Mouse (Mus musculus) brain, adult 2 months (tissue): ENCODE results near the gene Fam129b.
"Not testable (repeated sequence)": the region's sequence is repeated elsewhere in the genome, so short reads cannot be mapped to it uniquely, and the experiment has no call there.

Experiments used
- DNase-seq: peaks from one replicate; pipeline ENCODE4 v3.0.0; 2011; ENCODE audit warnings: low read depth, low spot score

Fam129b gene

GRCm38 (mm10) chr2:32875675-32876489, at the start of gene Fam129b:
Gene Fam129b, plus strand, starts transcription at chr2:32876114.
- DNase-seq: peak; percentile 82

DNA sequence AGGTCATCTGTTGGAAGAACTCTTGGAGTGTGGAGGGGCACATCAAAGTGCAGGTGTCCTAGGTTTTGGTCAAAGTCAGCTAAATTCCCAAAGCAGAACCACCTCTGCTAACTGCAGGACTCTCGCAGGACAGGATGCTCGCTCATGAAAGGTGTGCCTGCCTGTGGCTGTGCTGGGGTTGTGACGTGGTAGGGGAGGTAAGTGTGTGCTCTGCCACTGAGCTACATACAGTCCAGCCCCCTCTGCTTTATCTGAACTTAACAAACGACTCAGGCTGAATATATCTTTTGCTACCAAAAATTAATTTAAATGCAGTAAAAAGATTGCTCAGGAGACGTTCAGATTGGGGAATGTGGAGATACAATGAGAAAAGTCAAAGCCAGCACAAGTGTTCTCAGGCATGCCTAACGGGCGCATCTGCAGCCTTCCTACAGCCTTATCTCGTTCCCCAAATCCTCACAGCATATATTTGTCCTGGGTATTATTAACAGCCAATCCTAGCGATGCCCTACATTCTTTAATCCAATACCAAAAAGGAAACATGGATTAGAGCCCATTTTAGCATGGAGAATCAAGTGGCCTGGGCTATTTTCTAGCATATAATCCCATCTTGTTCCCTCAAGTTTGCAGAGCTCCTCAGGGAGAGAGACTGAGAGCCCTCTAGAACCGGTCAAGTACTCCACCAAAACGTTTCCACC, 46.8 kb upstream of the Fam129b start:
- peak; percentile 57 for DNase-seq

- DNase-seq: peak; percentile 72
Measured at GRCm38 (mm10) chr2:32834496-32834895, 41.4 kb upstream of the Fam129b start.

- peak; percentile 71 for DNase-seq
Measured at GRCm38 (mm10) chr2:32835588-32835987, 40.3 kb upstream of the Fam129b start.

DNA sequence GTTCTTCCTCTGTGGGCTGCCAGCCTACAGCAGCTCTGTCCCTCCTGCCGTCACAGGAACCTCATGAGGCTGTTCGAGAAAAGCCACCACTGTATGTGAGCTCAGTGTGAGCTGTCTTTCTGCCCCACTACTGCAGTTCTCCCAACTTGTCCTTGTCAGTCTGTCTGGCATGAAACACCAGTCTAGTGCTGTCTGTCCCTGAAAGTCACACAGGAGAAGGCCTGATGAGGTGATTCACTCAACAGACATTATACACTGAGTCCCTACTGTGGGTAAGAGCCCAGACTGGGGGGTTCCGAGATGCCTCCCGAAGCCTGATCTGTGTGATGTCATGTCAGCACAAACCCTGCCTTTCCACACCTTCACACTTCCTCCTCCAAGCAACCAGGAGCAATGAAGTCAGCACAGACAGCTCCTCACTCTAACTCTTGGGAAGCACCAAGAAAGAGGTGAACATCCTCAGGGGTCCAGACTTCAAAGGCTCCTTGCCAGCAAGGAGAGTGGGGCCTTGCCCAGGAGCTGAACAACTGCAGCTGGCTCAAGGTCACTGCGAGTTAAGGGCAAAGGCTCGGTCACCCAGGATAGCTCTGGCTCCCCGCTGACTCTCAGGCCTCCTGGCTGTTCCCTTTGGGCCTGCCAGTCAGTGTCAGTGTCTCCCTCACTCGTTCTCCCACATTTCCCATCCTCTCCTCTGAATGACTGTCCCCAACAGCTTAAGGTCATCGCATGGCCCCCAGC, 37.6 kb upstream of the Fam129b start:
- DNase-seq: no peak

- peak; percentile 77 for DNase-seq
Measured at GRCm38 (mm10) chr2:32839261-32839660, 36.7 kb upstream of the Fam129b start.

DNA sequence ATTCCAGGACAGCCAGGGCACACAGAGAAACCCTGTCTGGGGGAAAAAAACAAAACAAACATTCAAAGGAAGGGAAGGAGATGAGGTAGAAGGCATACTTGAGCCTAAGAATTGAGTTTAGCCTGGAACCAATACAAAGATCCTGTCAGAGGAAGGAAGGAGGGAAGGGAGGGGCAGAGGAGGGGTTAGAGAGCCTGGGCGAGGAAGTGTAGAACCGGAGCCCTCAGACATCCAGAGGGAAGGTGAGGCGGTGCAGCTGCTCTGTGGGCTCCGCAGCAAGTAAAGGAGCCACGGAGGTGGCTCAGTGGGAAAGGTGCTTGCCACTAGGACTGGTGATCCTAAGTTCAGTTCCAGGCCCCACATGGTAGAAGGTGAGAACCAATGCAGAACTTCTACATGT, 34.8 kb upstream of the Fam129b start:
- DNase-seq: no peak

GRCm38 (mm10) chr2:32842558-32842957, 33.4 kb upstream of the Fam129b start:
- DNase-seq: no peak

GRCm38 (mm10) chr2:32845572-32846100, 30.3 kb upstream of the Fam129b start:
- peak; percentile 47 for DNase-seq

GRCm38 (mm10) chr2:32846101-32846804, 29.7 kb upstream of the Fam129b start:
- DNase-seq: peak; percentile 97

GRCm38 (mm10) chr2:32846805-32847467, 29.0 kb upstream of the Fam129b start, which contains the start of gene Stxbp1:
Gene Stxbp1, minus strand, starts transcription at chr2:32847245.
- DNase-seq: peak; percentile 98

GRCm38 (mm10) chr2:32847468-32847821, 28.5 kb upstream of the Fam129b start:
- DNase-seq: no peak

DNA sequence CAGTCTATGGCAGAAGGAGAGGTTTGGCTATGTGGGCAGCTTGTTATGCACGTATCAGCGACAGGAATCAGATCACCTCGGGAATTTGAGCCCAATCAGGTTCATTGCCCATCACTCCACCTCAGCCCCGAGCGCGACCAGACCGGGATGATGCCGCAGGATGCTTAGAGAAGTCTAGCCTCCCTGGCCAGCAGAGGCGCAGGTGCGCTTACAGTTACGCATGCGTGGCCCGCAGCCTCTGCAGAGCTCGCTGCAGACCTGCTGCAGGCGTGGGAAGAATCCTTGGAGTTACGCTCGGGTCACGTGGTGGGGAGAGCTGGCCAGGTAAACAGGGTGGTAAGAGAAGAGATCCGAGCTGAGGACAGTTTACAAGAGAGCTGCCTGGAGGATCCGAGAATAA, 23.8 kb upstream of the Fam129b start:
- DNase-seq: peak; percentile 97

DNA sequence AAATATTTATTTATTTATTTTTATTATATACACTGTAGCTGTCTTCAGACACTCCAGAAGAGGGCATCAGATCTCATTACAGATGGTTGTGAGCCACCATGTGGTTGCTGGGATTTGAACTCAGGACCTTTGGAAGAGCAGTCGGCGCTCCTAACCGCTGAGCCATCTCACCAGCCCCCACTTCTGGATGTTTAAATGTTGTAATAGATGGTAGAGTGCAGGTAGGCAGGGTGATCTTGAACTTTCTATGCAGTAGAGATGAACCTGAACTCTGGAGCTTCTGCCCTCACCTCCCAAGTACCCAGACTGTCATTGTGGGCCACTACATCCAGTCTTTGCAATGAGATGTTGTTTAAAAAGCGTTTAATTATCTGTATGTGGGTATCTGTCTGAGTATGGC, 22.2 kb upstream of the Fam129b start:
- DNase-seq: not testable (repeated sequence)

DNA sequence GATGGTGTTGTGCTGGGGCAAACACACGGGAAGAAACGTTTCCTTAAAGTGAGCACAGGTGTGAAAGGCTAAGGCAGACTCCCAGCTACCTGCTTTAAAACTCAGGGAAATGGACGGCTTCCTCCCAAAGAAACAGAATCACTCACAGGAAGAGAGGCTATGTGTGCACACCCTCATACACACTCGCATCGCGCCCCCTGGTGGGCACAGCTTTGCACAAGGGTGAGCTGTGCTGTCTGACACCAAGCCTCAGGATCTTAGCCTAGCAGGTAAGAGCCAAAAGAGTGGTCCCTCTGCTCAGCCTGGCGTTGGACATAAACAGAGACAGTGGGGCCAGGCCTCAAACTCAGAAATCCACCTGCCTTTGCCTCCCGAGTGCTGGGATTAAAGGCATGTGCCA, 21.7 kb upstream of the Fam129b start:
- peak; percentile 97 for DNase-seq

DNA sequence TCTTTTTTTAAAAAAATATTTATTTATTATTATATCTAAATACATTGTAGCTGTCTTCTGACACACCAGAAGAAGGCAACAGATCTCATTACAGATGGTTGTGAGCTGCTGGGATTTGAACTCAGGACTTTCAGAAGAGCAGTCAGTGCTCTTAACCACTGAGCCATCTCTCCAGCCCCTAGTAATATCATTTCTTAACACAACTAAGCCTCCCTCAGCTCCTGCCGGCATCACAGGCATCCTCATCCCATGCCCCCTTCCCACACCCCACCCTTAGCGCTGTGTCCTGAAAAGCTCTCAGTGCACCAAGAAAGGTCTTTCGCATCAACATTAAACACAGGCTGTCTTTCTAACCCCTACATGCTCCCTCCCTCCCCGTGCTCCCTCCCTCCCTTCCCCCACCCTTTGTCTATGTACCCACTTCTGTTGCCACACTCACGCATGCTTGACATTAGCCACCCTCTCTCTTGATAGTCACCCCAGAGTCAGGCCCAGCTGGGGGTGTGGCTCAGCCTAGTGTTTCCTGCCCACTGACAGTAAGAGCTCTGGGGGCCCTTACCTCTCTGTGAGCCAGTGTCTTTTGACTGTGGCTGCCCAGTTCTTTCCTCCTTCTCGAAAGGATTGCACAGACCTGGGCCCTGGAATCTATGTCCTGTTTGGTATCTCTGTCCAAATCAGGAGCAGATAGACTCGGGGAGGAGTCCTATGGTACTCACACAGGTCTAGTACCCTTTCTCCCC, 20.7 kb upstream of the Fam129b start:
- no peak for DNase-seq

- peak; percentile 81 for DNase-seq
Measured at GRCm38 (mm10) chr2:32855790-32856465, 20.0 kb upstream of the Fam129b start.

- peak; percentile 95 for DNase-seq
Measured at GRCm38 (mm10) chr2:32857584-32857983, 18.3 kb upstream of the Fam129b start.

- DNase-seq: peak; percentile 70
Measured at GRCm38 (mm10) chr2:32859010-32859621, 16.8 kb upstream of the Fam129b start.
